Mouse (Mus musculus) heart, embryonic 12.5 days (tissue): ENCODE measurements around the gene Fam240a. TPM values are rescaled to one million over a fixed set of nuclear protein-coding genes. Genes with fewer than 3 reads are reported as not detected.

Experiments used
- ATAC-seq: fragments of 200-750 bp; cut with Nextera tagmentation; 2 replicates; pipeline ENCODE4 v1.8.0; 2017; ENCODE audit warnings: moderate TSS enrichment, moderate library complexity; ENCODE audit not compliant: insufficient number of reproducible peaks, low FRiP score
- H3K27ac ChIP-seq: fragments of 300-500 bp; sonication (generic); 2 replicates; pipeline ENCODE4 v1.5.1; 2016; ENCODE audit warnings: mild to moderate bottlenecking, moderate library complexity; ENCODE audit not compliant: poor library complexity, severe bottlenecking
- H3K27me3 ChIP-seq: fragments of 300-500 bp; sonication (generic); replicated peaks from 2 replicates; pipeline ENCODE4 v1.6.1; 2016; ENCODE audit warnings: mild to moderate bottlenecking, moderate library complexity
- H3K36me3 ChIP-seq: fragments of 300-500 bp; sonication (generic); 2 replicates; pipeline ENCODE4 v1.6.1; 2016; ENCODE audit warnings: mild to moderate bottlenecking, moderate library complexity
- H3K4me1 ChIP-seq: fragments of 300-500 bp; sonication (generic); replicated peaks from 2 replicates; pipeline ENCODE4 v1.6.1; 2016; ENCODE audit warnings: mild to moderate bottlenecking
- H3K4me2 ChIP-seq: fragments of 300-500 bp; sonication (generic); 2 replicates; pipeline ENCODE4 v1.6.1; 2016; ENCODE audit warnings: mild to moderate bottlenecking, moderate library complexity
- H3K4me3 ChIP-seq: fragments of 300-500 bp; sonication (generic); 2 replicates; pipeline ENCODE4 v1.5.1; 2016; ENCODE audit warnings: mild to moderate bottlenecking
- H3K9ac ChIP-seq: fragments of 300-500 bp; sonication (generic); 2 replicates; pipeline ENCODE4 v1.6.1; 2016; ENCODE audit warnings: mild to moderate bottlenecking, moderate library complexity
- H3K9me3 ChIP-seq: fragments of 300-500 bp; sonication (generic); replicated peaks from 2 replicates; pipeline ENCODE4 v1.6.1; 2016; ENCODE audit warnings: mild to moderate bottlenecking, moderate library complexity
- WGBS: fragments of 180-500 bp; shearing (Covaris S2); methylation state at CpG from one replicate; pipeline ENCODE4 v1.1.7; 2016; 5-methylcytosine and 5-hydroxymethylcytosine counted together
- polyA plus RNA-seq: library from polyadenylated mRNA; unstranded; fragments of >200 nt; fragmentation: Nextera tagmentation; extraction: Ambion mirVana; gene quantifications from 2 replicates; pipeline ENCODE4 v1.2.1, GENCODE M21; 2016

The Fam240a gene
- polyA plus RNA-seq, result not detected in 2 replicates

GRCm38 (mm10) chr9:110916786-110917185, at the start of gene Fam240a:
Gene Fam240a, minus strand, starts transcription at chr9:110916861.
- Histone ChIP-seq H3K9ac (no peak within 1 kb of the TSS), H3K27me3 (0 out of 2 replicates have a peak, but pooled peaks cover 3% of the 10 kb centered on the region), H3K4me3 (no peak within 1 kb of the TSS), H3K4me2 (no peak within 1 kb of the TSS), H3K36me3 (no peaks in the 10 kb centered on the region), H3K27ac (no peak within 1 kb of the TSS), H3K4me1 (no peaks in the 10 kb centered on the region), H3K9me3 (no peaks in the 10 kb centered on the region)
- ATAC-seq, result no peak
- 73% methylated on average over 7 of the region's 7 CpGs for WGBS

DNA sequence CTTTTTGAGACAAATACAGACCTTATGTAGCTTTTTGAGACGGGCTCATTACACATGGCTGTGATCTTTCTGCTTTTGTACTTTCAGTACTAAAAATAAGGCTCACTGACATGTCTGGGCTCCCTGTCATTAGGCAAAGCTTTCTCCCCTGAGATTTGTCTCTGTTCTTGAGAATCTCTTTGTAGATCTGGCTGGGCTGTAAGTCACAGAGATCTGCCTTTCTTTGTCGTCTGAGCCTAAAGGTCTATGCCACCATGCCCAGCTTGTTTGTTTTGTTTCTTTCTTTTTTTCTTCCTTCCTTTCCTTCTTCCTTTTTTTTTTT, 49.2 kb upstream of the Fam240a start:
- no peak for ATAC-seq
- H3K36me3 ChIP-seq, result no peaks in the 10 kb centered on the region
- H3K9me3 ChIP-seq, result no peaks in the 10 kb centered on the region
- H3K27ac ChIP-seq, result no peak overlapping the region
- WGBS, result 60% methylated on average over 2 of the region's 2 CpGs
- no peak overlapping the region for H3K4me2 ChIP-seq
- H3K4me1 ChIP-seq, result no peaks in the 10 kb centered on the region
- no peak overlapping the region for H3K9ac ChIP-seq
- no peaks in the 10 kb centered on the region for H3K27me3 ChIP-seq
- H3K4me3 ChIP-seq, result no peak overlapping the region

DNA sequence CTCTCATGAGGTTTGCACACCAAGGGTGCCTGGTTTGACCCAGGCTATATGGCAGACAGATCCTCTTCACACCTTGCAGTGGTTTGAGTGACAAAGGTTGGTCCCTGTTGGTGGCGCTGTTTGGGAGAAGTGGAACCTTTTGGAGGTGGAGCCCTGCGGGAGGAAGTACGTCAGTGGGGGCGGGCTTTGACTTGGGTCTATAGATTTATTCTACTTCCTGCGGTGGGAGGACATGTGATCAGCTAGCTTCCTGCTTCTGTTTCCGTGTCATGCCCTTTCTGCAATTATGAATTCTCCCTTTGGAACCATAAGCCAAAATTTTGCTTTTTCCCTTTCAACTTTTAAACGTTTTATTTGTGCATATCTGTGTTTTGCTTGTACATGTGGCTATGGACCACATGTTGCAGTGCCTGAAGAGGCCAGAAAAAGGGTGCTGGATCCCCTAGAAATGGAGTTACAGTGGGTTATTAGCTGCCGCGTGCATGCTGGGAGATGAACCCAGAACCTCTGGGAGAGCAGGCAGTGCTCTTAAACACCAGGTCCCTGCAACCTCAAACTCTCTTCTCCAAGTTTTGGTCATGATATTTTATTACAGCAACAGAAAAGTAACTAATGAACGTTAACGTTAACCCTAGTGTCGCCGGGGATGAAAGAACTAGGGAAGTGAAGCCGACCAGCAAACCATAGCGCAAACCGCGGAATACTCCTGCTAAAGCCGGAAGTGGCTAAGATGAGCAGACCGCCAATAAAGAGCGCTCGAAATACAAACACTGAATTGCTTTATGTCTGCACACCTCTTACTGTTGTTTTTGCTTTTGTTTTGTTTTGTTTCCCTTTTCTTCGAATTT, 48.6 kb upstream of the Fam240a start:
- H3K4me2 ChIP-seq, result no peak overlapping the region
- H3K9ac ChIP-seq, result no peak overlapping the region
- 87% methylated on average over 22 of the region's 22 CpGs for WGBS
- no peaks in the 10 kb centered on the region for H3K9me3 ChIP-seq
- H3K27me3 ChIP-seq, result no peaks in the 10 kb centered on the region
- no peak overlapping the region for H3K27ac ChIP-seq
- no peaks in the 10 kb centered on the region for H3K4me1 ChIP-seq
- no peak for ATAC-seq
- H3K4me3 ChIP-seq, result no peak overlapping the region
- no peaks in the 10 kb centered on the region for H3K36me3 ChIP-seq

- Histone ChIP-seq H3K36me3 (no peaks in the 10 kb centered on the region), H3K9me3 (no peaks in the 10 kb centered on the region), H3K27ac (no peak overlapping the region), H3K9ac (no peak overlapping the region), H3K4me3 (no peak overlapping the region), H3K4me2 (no peak overlapping the region), H3K4me1 (no peaks in the 10 kb centered on the region), H3K27me3 (no peaks in the 10 kb centered on the region)
- 70% methylated on average over 8 of the region's 8 CpGs for WGBS
- no peak for ATAC-seq
Measured at GRCm38 (mm10) chr9:110963566-110964115, 47.0 kb upstream of the Fam240a start.

GRCm38 (mm10) chr9:110961386-110961785, 44.7 kb upstream of the Fam240a start:
- WGBS, result 96% methylated on average over 8 of the region's 8 CpGs
- Histone ChIP-seq H3K36me3 (no peaks in the 10 kb centered on the region), H3K4me3 (no peak overlapping the region), H3K4me2 (no peak overlapping the region), H3K9ac (no peak overlapping the region), H3K9me3 (no peaks in the 10 kb centered on the region), H3K27me3 (no peaks in the 10 kb centered on the region), H3K4me1 (no peaks in the 10 kb centered on the region), H3K27ac (no peak overlapping the region)
- ATAC-seq, result no peak

GRCm38 (mm10) chr9:110960230-110961149, 43.8 kb upstream of the Fam240a start:
- H3K4me3 ChIP-seq, result no peak overlapping the region
- ATAC-seq, result no peak
- WGBS, result 76% methylated on average over 13 of the region's 13 CpGs
- no peaks in the 10 kb centered on the region for H3K4me1 ChIP-seq
- no peaks in the 10 kb centered on the region for H3K36me3 ChIP-seq
- no peaks in the 10 kb centered on the region for H3K9me3 ChIP-seq
- no peak overlapping the region for H3K9ac ChIP-seq
- no peak overlapping the region for H3K4me2 ChIP-seq
- H3K27me3 ChIP-seq, result no peaks in the 10 kb centered on the region
- H3K27ac ChIP-seq, result no peak overlapping the region

GRCm38 (mm10) chr9:110959669-110960068, 43.0 kb upstream of the Fam240a start:
- 74% methylated on average over 5 of the region's 5 CpGs for WGBS
- Histone ChIP-seq H3K9ac (no peak overlapping the region), H3K4me3 (no peak overlapping the region), H3K9me3 (no peaks in the 10 kb centered on the region), H3K36me3 (no peaks in the 10 kb centered on the region), H3K4me2 (no peak overlapping the region), H3K27me3 (no peaks in the 10 kb centered on the region; the same call in 1 of the 2 replicates), H3K4me1 (no peaks in the 10 kb centered on the region), H3K27ac (no peak overlapping the region)
- ATAC-seq, result no peak

DNA sequence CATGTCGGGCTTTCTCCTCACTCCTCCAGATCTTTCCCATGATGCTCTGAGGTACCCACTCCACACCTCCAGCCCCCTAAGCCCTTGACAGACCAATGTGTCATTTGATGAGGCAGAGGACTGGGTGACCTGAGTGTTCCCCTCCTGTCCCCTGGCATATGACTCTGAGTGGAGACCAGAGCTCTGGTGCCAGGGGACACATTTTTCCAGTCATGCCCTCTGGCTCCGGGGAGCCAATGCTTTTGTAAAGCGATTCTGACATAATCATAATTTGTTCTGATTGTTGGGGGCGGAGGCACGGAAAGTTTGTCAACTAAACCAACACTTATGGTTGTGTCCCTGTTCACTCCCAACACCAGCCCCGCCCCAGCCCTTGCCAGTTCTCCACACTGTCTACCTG, 39.3 kb upstream of the Fam240a start:
- ATAC-seq, result no peak
- Histone ChIP-seq H3K27ac (no peak overlapping the region), H3K36me3 (no peaks in the 10 kb centered on the region), H3K4me1 (peaks cover 11% of the 10 kb centered on the region; the same call in 1 of the 2 replicates), H3K9me3 (no peaks in the 10 kb centered on the region), H3K4me2 (no peak overlapping the region), H3K9ac (no peak overlapping the region), H3K27me3 (no peaks in the 10 kb centered on the region; the same call in 1 of the 2 replicates), H3K4me3 (no peak overlapping the region)
- 82% methylated on average over 6 of the region's 6 CpGs for WGBS

- Histone ChIP-seq H3K4me1 (peaks cover 11% of the 10 kb centered on the region; the same call in 1 of the 2 replicates), H3K9me3 (no peaks in the 10 kb centered on the region), H3K27me3 (no peaks in the 10 kb centered on the region; the same call in 1 of the 2 replicates), H3K9ac (no peak overlapping the region), H3K36me3 (no peaks in the 10 kb centered on the region), H3K27ac (no peak overlapping the region), H3K4me2 (peak overlapping the region; percentile 88; the same call in 1 of the 2 replicates), H3K4me3 (no peak overlapping the region)
- ATAC-seq, result no peak
- WGBS, result 47% methylated on average over 2 of the region's 2 CpGs
Measured at GRCm38 (mm10) chr9:110954681-110955445, 38.2 kb upstream of the Fam240a start.

DNA sequence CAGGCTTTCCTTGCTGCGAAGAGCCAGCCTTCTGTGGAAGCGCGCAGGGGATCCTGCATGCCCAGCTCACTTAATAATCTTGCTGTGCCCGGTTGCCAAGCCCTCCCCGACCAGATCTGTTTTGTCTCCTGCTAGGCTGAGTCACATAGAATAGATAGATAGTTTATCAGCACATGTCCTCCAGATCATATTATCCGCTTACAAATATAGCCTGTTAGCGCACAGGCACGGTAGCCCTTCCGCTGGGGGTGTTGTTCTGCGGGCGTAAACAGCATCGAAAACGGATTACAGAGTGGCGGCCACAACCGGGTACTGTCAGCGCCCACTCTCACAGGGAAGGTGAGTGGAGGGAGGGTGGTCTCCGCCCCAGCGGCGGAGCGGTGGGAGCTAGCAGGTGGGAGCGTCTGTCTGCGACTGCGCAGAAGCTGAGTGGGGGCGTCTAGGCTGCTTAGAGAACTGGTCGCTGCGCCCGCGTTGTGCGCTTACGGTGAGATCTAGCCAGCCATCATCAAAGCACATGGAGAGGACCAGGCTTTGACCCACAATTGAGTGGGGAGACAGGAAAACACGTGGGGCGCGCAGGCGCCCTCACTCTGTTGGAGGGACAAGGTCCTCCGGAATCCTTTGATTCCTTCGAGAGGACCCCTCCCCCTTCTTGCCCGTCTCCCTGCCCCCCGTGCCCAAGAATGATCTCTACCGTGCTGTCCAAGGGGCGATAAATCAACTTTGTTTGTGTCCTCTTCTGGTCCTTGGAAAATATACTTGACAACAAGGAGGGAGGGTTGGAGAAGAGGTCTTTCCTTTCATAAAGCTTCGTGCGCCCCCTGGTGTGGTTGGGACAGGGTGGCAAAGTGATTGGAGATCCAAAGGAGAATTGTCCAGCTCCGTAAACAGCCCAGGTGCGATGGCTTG, 37.1 kb upstream of the Fam240a start:
- under 1% methylated on average over 44 of the region's 44 CpGs for WGBS
- H3K9ac ChIP-seq, result peak overlapping the region; percentile 77
- peaks cover 15% of the 10 kb centered on the region for H3K4me1 ChIP-seq
- no peaks in the 10 kb centered on the region for H3K36me3 ChIP-seq
- H3K27me3 ChIP-seq, result no peaks in the 10 kb centered on the region; the same call in 1 of the 2 replicates
- H3K4me3 ChIP-seq, result peak overlapping the region; percentile 61
- H3K4me2 ChIP-seq, result peak overlapping the region; percentile 88
- peak; percentile 54; the same call in 1 of the 2 replicates for ATAC-seq
- no peaks in the 10 kb centered on the region for H3K9me3 ChIP-seq
- H3K27ac ChIP-seq, result peak overlapping the region; percentile 67
